Mouse (Mus musculus) heart, adult 9 months (tissue): Measurements from ENCODE around the gene Arap1.

Experiments used
- DNase-seq, 2 experiments: peaks; one replicate each; pipeline ENCODE4 v3.0.0; 2022; ENCODE audit warnings: low spot score in 2 of 2

Arap1 gene

DNA sequence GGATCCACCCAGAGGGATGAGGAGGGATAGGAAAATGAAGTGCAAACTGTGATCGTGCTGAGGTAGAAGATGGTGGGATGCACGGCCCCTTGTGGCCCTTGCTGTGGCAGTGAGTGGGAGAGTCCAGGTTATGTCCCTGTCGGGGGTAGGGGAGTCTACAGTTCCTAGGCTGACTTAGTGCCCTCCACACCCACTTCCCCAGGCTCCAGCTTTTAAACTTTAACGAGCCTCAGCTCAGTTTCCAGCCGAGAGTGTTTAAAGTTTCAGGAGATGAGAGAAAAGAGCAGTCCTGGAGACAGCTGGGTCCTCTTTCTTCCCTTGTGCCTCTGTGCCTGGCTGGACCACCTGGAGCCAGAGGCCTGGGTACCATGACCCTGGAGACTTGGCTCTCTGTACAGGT is 20.6 kb upstream of the Arap1 start:
- DNase-seq = no peak

- DNase-seq = no peak
Measured at GRCm38 (mm10) chr7:101327786-101328185, 20.1 kb upstream of the Arap1 start.

- DNase-seq = no peak
Measured at GRCm38 (mm10) chr7:101328621-101329158, 19.2 kb upstream of the Arap1 start.

DNA sequence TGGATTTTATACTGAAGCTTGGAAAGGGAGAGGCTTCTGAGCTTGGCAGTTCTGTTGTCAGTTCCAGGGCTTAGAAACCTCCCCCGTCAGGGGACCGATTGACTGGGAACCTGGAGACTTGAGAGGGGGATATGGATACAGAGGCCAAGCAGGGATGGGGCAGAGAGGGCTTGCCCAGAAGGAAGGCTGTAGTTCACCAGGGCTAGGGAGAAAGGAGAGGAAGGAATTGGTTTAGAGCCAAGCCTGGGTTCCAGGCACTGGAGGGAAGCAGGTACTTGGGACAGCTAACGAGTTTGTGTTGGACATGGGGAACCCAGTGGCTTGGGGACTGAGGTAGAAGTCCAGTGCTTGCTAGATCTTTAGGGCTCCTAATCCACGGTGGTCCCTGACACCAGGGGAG is 18.3 kb upstream of the Arap1 start:
- no peak for DNase-seq

- no peak for DNase-seq
Measured at GRCm38 (mm10) chr7:101330074-101330840, 17.6 kb upstream of the Arap1 start.

GRCm38 (mm10) chr7:101330841-101331173 is 17.1 kb upstream of the Arap1 start:
- DNase-seq = no peak

GRCm38 (mm10) chr7:101332045-101332831 is 15.6 kb upstream of the Arap1 start:
- DNase-seq = no peak

DNA sequence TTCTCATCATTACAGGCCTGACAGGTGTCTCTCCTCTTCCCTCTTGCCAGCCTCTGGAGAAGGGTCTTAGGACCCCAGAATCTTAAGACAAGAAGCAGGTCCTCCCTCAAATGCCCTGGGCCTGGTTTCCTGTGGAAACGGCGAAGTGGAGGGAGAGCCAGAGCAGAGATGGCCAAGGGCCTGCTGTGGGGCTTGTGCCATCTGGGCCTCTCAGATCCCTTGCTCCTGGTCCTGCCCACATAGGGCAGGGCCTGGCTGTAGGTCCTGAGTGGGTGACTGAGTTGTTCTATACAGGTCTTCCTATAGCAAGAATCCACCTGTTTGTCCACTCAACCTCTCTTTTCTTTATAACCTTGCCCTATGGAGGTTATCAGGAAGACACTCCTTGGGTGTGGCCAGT is 12.6 kb upstream of the Arap1 start:
- DNase-seq = no peak

DNA sequence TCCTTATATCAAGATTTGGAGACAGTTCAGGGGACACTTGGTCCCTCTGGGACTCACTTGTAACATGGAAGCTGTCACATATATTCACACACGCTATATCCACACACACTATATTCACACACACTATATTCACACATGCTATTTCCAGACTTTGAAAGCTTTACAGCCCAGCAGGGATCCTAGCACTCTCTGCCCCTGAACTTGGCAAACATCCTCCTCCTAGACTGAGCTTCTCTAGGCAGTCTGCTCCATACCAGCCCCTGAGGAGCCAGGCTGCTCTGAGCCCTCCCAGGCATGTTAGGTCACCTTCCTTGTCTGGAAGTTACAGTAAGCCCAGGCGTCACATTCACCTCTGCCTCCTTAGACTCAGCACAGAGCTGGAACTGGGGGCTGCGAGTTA is 11.2 kb upstream of the Arap1 start:
- DNase-seq = no peak

DNA sequence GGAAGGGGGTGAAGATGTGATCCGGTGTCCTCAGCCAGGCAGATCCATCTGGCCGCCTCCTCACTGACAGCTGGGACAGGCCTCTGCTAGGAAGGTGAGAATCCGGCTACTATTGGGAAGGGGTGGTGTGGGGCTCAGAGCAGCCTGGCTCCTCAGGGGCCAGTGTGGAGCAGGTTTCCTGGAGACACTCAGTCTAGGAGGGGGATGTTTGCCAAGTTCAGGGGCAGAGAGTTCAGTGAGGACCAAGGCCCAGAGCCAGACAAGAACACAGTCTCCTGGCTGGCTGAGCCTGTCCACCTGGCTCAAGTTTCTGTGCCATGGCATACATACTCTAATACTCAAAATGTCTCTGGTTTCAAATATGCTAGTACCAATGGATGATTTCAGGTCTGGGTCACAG is 10.5 kb upstream of the Arap1 start:
- no peak for DNase-seq

DNA sequence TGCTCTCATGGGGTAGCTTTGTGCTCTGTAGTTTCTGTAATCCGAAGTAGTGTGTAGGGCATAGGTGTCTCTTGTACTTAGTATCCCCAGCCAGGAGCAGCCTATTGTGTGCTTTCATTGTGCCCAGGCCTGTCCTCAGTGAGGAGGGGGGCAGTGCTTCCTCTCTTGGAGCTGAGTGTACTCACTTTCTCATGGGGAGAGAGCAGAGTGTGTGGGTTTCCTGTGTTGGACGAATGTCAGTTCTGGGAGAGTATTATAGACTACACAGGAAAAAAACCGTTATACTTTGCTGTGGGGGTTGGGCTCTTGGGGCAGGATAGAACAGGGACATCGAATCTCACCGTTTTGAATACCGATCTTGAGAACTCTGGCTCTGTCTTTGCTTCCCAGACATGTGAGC is 6.5 kb upstream of the Arap1 start:
- DNase-seq = no peak

GRCm38 (mm10) chr7:101343135-101343534 is 4.7 kb upstream of the Arap1 start:
- DNase-seq = no peak

DNA sequence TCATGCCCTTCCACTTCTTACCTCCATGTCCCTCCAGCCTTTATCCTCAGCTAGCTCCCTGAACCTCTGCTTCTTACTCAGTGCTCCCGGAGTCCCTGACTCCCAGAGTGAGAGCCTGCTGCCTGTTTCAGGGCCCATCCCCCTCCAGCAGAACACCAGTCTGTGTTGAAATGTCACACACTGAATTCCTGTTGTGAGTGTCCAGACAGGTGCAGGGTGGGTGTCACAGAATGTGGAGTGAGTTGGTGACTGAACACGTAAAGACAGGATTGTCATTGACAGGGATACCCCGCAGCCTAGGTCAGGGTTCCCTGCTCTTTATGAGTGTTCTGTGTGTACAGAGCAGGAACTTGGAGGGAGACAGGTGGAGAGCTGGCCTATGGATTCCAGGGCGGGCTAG is 3.0 kb upstream of the Arap1 start:
- DNase-seq = no peak

DNA sequence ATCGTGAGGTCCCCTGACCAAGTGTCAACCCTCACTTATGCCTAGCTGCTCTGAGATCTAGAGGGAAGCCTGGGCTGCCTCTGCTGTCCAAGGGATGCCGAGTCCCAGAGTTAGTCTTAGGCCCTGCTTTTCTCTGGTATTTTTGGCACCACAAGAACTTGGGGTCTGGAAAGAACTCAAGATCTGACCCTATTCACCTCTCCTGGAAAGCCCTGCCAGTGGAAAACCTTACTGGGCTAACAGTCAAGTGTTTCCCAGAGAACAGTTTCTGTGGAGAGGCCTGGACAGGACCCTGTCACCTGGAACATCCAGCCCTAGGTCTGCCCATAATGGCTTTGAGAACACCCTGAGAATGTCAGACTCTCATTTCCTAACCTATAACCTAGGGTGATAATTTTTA is 876 bp upstream of the Arap1 start:
- no peak for DNase-seq

DNA sequence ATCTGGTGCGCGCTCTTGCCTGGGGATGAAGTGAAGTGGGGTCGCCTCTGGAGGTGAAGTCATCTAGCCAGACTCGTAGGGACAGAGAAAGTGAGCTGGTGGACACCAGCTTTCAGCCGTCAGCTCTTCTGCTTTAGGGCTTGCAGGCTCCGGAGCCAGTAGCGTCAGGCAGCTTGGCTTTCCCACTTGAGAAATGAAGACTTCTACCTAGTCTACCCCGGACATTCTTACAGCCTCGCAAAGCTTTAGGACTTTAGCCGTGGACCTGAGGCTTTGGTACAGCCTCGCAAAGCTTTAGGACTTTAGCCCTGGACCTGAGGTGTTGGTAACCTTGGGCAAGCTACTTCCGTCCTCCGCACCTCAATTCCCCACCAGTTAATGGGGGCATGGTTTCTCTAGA is 445 bp downstream of the Arap1 start:
- no peak for DNase-seq

DNA sequence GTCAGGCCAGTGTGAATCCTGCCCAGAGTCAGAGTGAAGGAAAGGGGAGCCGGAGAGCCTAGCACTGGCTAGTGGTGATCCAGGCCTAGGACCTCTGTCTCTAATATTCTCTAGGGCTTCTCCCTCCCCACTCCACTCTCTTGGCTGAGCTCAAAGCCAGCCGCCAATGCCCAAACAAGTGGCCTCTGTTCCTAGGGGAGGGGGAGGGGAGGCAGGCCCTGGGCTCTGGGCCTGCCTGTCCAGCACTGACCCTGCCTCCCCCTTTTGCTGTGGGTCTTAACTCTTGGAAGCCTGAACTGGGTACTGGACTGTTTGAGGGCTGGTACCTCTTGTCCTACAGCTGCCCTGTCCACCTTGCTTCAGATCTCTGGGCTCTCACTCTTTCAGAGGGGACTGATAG is 2.0 kb downstream of the Arap1 start:
- DNase-seq = no peak

GRCm38 (mm10) chr7:101352404-101352803 is 4.5 kb downstream of the Arap1 start:
- DNase-seq = no peak

DNA sequence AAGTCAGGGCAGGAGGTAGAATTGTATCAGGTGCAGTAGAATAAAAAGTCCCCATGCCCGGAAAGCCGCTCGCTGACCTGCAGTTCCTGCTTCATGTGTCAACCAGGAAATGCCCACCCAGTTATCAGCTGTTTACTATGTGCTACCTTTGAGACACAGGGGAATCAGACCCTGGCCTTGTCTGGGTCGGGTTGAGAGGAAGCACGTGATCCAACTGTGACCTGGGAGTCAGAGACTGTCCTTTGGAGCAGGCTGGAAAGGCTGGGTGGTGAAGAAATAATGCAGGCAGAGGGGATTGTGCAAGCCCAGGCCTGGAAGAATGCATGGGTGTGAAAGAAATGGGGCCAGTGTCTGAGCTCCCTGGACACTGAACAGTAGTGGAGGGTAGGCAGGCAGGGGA is 6.6 kb downstream of the Arap1 start:
- DNase-seq = no peak

GRCm38 (mm10) chr7:101355551-101356100 is 7.8 kb downstream of the Arap1 start:
- DNase-seq = no peak

DNA sequence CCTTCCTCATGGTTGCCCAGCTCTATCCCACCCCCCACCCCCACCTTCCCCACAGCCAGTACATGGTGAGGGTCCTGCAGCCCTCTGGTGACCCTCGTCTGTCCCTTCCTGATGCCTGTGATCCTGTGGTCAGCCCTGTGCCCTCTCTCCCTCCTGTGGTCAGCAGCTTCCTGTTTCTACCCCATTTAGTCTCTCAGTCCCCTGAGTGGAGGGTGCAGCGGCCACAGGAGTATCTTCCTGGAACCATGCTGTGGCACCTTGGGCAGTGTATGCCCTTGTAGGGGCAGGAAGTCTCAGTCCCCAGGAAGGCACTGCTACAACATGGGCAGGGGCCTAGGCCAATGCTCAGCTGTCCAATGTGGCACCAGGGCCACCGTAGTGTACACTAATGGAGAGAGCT is 9.0 kb downstream of the Arap1 start:
- DNase-seq = no peak

GRCm38 (mm10) chr7:101360406-101360805 is 12.5 kb downstream of the Arap1 start:
- no peak for DNase-seq

DNA sequence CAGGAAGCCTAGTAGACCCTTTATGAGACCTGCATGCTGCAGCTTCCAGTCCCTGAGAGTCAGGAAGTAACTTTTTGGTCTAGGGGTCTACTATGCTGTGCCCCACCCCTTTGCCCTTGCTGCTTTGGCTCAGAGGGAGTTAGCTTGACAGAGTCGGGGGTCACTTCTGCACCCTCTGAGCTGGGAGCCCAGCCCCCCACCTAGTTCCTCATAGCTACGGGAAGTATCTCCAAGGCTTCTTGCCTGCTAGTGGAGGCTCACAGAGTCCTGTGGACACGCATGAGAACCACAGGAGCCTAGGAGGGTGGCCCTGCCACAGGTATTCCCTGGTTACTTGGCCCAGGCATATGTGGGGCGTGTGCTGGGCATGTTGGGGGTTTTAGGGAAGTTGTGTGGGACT is 13.2 kb downstream of the Arap1 start:
- DNase-seq = no peak

DNA sequence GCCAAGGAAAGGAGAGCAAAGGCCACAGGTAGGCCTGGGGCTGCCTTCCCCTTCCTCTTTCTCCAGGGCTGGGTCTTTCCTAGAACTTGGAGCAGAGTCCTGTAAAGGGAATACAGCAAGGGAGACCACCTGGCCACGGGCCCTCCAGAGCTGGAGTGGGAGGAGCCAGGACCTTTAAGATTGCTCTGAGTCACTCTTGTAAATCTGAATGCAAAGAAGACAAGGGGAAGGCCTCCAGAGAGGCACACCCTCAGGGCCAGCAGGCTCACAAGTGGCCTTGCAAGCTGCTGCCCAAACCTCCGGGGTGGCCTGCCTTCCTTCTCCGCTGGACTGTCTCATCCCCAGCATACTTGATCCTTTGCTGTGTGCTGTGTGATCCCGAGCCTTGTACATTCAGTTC is 13.9 kb downstream of the Arap1 start:
- no peak for DNase-seq
